Mouse (Mus musculus) MEL (cell line): Measurements from ENCODE around the gene Cep131. TPM values are rescaled to one million over a fixed set of nuclear protein-coding genes. Genes with fewer than 3 reads are reported as not detected.

Source experiments
- DNase-seq: peaks from one replicate; pipeline ENCODE4 v3.0.0; 2011; ENCODE audit warnings: low read depth, low spot score
- H3K27ac ChIP-seq: 2 replicates; pipeline ENCODE4 v1.5.1; 2012; ENCODE audit warnings: low read depth, mild to moderate bottlenecking, control low read depth, low read length, moderate library complexity; ENCODE audit not compliant: control insufficient read depth
- H3K27me3 ChIP-seq, 2 experiments: fragments of 150-350 bp in 1 of 2; sonication (generic) in 1 of 2; 2 replicates each; pipeline ENCODE4 v1.6.1; 2012; ENCODE audit warnings: low read length in 2 of 2, mild to moderate bottlenecking in 2 of 2, improper control_type of control experiment in 1 of 2, moderate library complexity in 1 of 2; ENCODE audit not compliant: insufficient read depth in 2 of 2, control insufficient read depth in 1 of 2
- H3K36me3 ChIP-seq, 2 experiments: 2 replicates each; pipeline ENCODE4 v1.6.1; 2012 to 2014; ENCODE audit warnings: low read length in 2 of 2, improper control_type of control experiment in 1 of 2, inconsistent platforms in 1 of 2, mild to moderate bottlenecking in 1 of 2; ENCODE audit not compliant: insufficient read depth in 2 of 2, control insufficient read depth in 1 of 2
- H3K4me1 ChIP-seq, 2 experiments: fragments of 150-350 bp in 1 of 2; sonication (generic) in 1 of 2; 2 replicates each; pipeline ENCODE4 v1.6.1; 2012; ENCODE audit warnings: low read length in 2 of 2, improper control_type of control experiment in 1 of 2, mild to moderate bottlenecking in 1 of 2; ENCODE audit not compliant: insufficient read depth in 2 of 2, control insufficient read depth in 1 of 2
- H3K4me3 ChIP-seq, 2 experiments: fragments of 150-350 bp in 1 of 2; sonication (generic) in 1 of 2; 2 replicates each; pipeline ENCODE4 v1.5.1; 2012; ENCODE audit warnings: low read depth in 2 of 2, low read length in 2 of 2, mild to moderate bottlenecking in 2 of 2, moderate library complexity in 2 of 2, control low read depth in 1 of 2, improper control_type of control experiment in 1 of 2; ENCODE audit not compliant: control insufficient read depth in 1 of 2, insufficient read depth in 1 of 2
- H3K79me2 ChIP-seq: 2 replicates; pipeline ENCODE4 v1.6.1; 2012; ENCODE audit warnings: mild to moderate bottlenecking, low read length, moderate library complexity; ENCODE audit not compliant: control insufficient read depth, poor library complexity, insufficient read depth
- H3K9ac ChIP-seq: 2 replicates; pipeline ENCODE4 v1.6.1; 2012; ENCODE audit warnings: low read depth, mild to moderate bottlenecking, control low read depth, low read length, moderate library complexity; ENCODE audit not compliant: control insufficient read depth, poor library complexity, severe bottlenecking
- H3K9me3 ChIP-seq: fragments of 150-350 bp; sonication (generic); replicated peaks from 2 replicates; pipeline ENCODE4 v1.6.1; 2012; ENCODE audit warnings: mild to moderate bottlenecking, low read length, improper control_type of control experiment, moderate library complexity; ENCODE audit not compliant: insufficient read depth
- CHD2 ChIP-seq: IDR thresholded peaks from 2 replicates; pipeline ENCODE4 v1.6.1; 2011; ENCODE audit warnings: low read length, improper control_type of control experiment
- CTCF ChIP-seq, 3 experiments: IDR thresholded peaks in 2 of 3; conservative IDR thresholded peaks in 1 of 3; 2 replicates each; pipeline ENCODE4 v1.5.1; 2011 to 2012; ENCODE audit warnings: low read length in 3 of 3, low read depth in 2 of 3, mild to moderate bottlenecking in 2 of 3, improper control_type of control experiment in 1 of 3, inconsistent platforms in 1 of 3, mixed read lengths in 1 of 3, moderate library complexity in 1 of 3; ENCODE audit not compliant: control insufficient read depth in 1 of 3, insufficient read depth in 1 of 3, poor library complexity in 1 of 3, severe bottlenecking in 1 of 3
- E2F4 ChIP-seq: IDR thresholded peaks from 2 replicates; pipeline ENCODE4 v1.6.1; 2011; ENCODE audit warnings: low read depth, low read length, improper control_type of control experiment, borderline replicate concordance
- ELF1 ChIP-seq: IDR thresholded peaks from 2 replicates; pipeline ENCODE4 v1.6.1; 2014; ENCODE audit warnings: low read depth, mild to moderate bottlenecking, inconsistent platforms, low read length, improper control_type of control experiment, moderate library complexity
- EP300 ChIP-seq, 2 experiments: IDR thresholded peaks; 2 replicates each; pipeline ENCODE4 v1.6.1; 2011; ENCODE audit warnings: improper control_type of control experiment in 2 of 2, low read length in 2 of 2, low read depth in 1 of 2, mild to moderate bottlenecking in 1 of 2
- GABPA ChIP-seq: IDR thresholded peaks from 2 replicates; pipeline ENCODE4 v1.6.1; 2012; ENCODE audit warnings: low read depth, mild to moderate bottlenecking, inconsistent platforms, low read length, improper control_type of control experiment, moderate library complexity
- GATA1 ChIP-seq: IDR thresholded peaks from 2 replicates; pipeline ENCODE4 v1.6.1; 2011; ENCODE audit warnings: low read depth, low read length, improper control_type of control experiment
- HCFC1 ChIP-seq: IDR thresholded peaks from 2 replicates; pipeline ENCODE4 v1.6.1; 2012; ENCODE audit warnings: low read depth, mild to moderate bottlenecking, inconsistent platforms, low read length, improper control_type of control experiment, moderate library complexity
- MAZ ChIP-seq: IDR thresholded peaks from 2 replicates; pipeline ENCODE4 v1.6.1; 2012; ENCODE audit warnings: low read depth, mild to moderate bottlenecking, inconsistent platforms, low read length, improper control_type of control experiment
- MXI1 ChIP-seq: IDR thresholded peaks from 2 replicates; pipeline ENCODE4 v1.6.1; 2011; ENCODE audit warnings: mild to moderate bottlenecking, low read depth, low read length, improper control_type of control experiment
- MYC ChIP-seq: IDR thresholded peaks from 2 replicates; pipeline ENCODE4 v1.6.1; 2011; ENCODE audit warnings: low read depth, mild to moderate bottlenecking, low read length, improper control_type of control experiment, moderate library complexity
- NELFE ChIP-seq: IDR thresholded peaks from 2 replicates; pipeline ENCODE4 v1.6.1; 2011; ENCODE audit warnings: low read depth, low read length, improper control_type of control experiment
- NRF1 ChIP-seq: IDR thresholded peaks from 2 replicates; pipeline ENCODE4 v1.6.1; 2014; ENCODE audit warnings: low read depth, mild to moderate bottlenecking, inconsistent platforms, low read length, improper control_type of control experiment, moderate library complexity; ENCODE audit not compliant: poor library complexity, insufficient read depth, severe bottlenecking
- POLR2A ChIP-seq, 2 experiments: IDR thresholded peaks; 2 replicates each; pipeline ENCODE4 v1.6.1; 2011 to 2012; ENCODE audit warnings: low read length in 2 of 2, mild to moderate bottlenecking in 2 of 2, control low read depth in 1 of 2, improper control_type of control experiment in 1 of 2, low read depth in 1 of 2, moderate library complexity in 1 of 2; ENCODE audit not compliant: control insufficient read depth in 1 of 2, insufficient read depth in 1 of 2, poor library complexity in 1 of 2
- POLR2AphosphoS2 ChIP-seq: IDR thresholded peaks from 2 replicates; pipeline ENCODE4 v1.6.1; 2011; ENCODE audit warnings: low read length, improper control_type of control experiment
- RCOR1 ChIP-seq: IDR thresholded peaks from 2 replicates; pipeline ENCODE4 v1.6.1; 2012; ENCODE audit warnings: low read depth, mild to moderate bottlenecking, inconsistent platforms, low read length, improper control_type of control experiment
- SIN3A ChIP-seq: IDR thresholded peaks from 2 replicates; pipeline ENCODE4 v1.6.1; 2012; ENCODE audit warnings: low read length, improper control_type of control experiment, inconsistent platforms
- SMC3 ChIP-seq: IDR thresholded peaks from 2 replicates; pipeline ENCODE4 v1.6.1; 2011; ENCODE audit warnings: low read depth, low read length, improper control_type of control experiment
- TBP ChIP-seq: IDR thresholded peaks from 2 replicates; pipeline ENCODE4 v1.8.0; 2011; ENCODE audit warnings: low read depth, low read length, improper control_type of control experiment
- TCF12 ChIP-seq: IDR thresholded peaks from 2 replicates; pipeline ENCODE4 v1.6.1; 2014; ENCODE audit warnings: low read depth, mild to moderate bottlenecking, inconsistent platforms, low read length, improper control_type of control experiment, moderate library complexity
- ZMIZ1 ChIP-seq: IDR thresholded peaks from 2 replicates; pipeline ENCODE4 v1.6.1; 2012; ENCODE audit warnings: low read depth, mild to moderate bottlenecking, inconsistent platforms, low read length, improper control_type of control experiment, moderate library complexity
- ZNF384 ChIP-seq: IDR thresholded peaks from 2 replicates; pipeline ENCODE4 v1.6.1; 2012; ENCODE audit warnings: low read depth, mild to moderate bottlenecking, inconsistent platforms, low read length, improper control_type of control experiment
- polyA plus RNA-seq, 2 experiments: library from polyadenylated mRNA; stranded (reverse) in 1 of 2; unstranded in 1 of 2; fragments of >175 nt in 1 of 2; fragments of >200 nt in 1 of 2; gene quantifications; 2 replicates each; pipeline versions ENCODE4 v1.2.1 to v1.2.4; 2012; ENCODE audit warnings: low replicate concordance in 2 of 2, low read depth in 1 of 2; ENCODE audit not compliant: insufficient read length in 2 of 2, insufficient read depth in 1 of 2, missing spikeins in 1 of 2
- total RNA-seq: library from RNA; depleted of rRNA; stranded (reverse); fragments of 300-350 nt; gene quantifications from 2 replicates; pipeline ENCODE4 v1.2.3, GENCODE M21; 2012; rRNA removed

Gene Cep131
- total RNA-seq: 17.6 and 21.6 TPM in 2 replicates
- 10 to 100 TPM in 1 of 2 experiments, not detected in 1; 26.6 TPM for polyA plus RNA-seq

DNA sequence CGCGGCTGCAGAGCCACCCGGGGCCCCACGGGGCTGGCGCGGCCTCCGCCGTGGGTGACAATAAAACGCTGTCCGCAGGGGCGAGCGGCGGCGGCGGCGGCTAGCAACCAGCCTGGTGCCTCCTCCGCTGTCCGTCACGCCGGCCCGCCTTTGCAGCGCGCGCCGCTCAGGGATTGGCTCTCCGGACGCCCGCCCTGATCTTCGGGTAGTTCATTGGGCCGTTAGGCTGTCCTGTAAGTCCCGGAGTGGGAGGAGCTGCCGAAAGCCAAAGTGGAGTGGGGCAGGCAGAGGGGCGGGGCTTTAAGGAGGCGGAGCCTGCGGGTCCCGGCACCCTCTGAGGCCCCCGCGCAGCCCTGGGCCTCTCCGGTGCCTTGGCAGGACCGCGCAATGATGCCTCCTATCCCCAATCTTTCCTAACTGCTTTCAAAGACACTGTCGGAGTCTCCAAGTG, at the start of gene Cep131:
Cep131 (minus strand) TSS at position 126 of the 451 bp plus-strand sequence.
- H3K27ac ChIP-seq: peak within 1 kb of the TSS; percentile 63
- TF ChIP-seq E2F4 (no peak), HCFC1 (no peak), ZMIZ1 (peak; percentile 73; the same call in 1 of the 2 replicates), NRF1 (peak; percentile 62), GATA1 (no peak), POLR2A (IDR thresholded peaks at IDR 0.05; ENCODE audit: control insufficient read depth in 1 of 2, insufficient read depth in 1 of 2, low read depth in 1 of 2, low read length in 2 of 2, poor library complexity in 1 of 2) (peak; percentile 47 to 91; a peak in 3 of 4 replicates), MXI1 (peak; percentile 39; the same call in 1 of the 2 replicates), NELFE (peak; percentile 85), CHD2 (peak; percentile 57; the same call in 1 of the 2 replicates), SIN3A (peak; percentile 19; the same call in 1 of the 2 replicates), POLR2AphosphoS2 (peak; percentile 54; the same call in 1 of the 2 replicates), EP300 (IDR thresholded peaks at IDR 0.05; ENCODE audit: low read depth in 1 of 2, low read length in 2 of 2) (no peak), ZNF384 (no peak), MAZ (peak; percentile 81), RCOR1 (no peak), TCF12 (peak; percentile 39; the same call in 1 of the 2 replicates), ELF1 (0 out of 2 replicates have a peak, but pooled peaks have one; percentile 22)
- H3K9me3 ChIP-seq: no peaks in the 10 kb centered on the region

DNA sequence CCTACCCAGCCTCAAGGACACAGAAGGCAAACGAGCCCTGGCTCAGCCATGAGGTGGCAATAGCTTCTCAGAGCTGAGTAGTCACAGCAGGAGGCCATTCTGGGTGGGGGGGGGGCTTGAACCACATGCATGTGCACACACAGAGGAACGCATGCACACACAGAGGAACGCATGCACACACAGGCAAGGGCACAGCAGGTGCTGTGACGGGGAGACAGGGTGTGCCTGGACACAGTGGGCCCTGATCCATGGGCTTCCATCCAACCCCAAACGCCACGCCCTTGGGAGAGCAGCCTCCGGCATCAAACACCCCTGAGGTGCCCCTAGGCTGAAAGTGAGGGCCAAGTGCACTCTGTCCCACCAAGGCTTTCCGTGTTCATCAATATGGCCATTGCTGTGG, 49.6 kb upstream of the Cep131 start:
- H3K27me3 ChIP-seq: no peaks in the 10 kb centered on the region
- H3K36me3 ChIP-seq: peaks cover 12 to 35% of the 10 kb centered on the region in 2 experiments
- peak overlapping the region; percentile 43; the same call in 1 of the 2 replicates for H3K27ac ChIP-seq
- H3K9me3 ChIP-seq: no peaks in the 10 kb centered on the region
- H3K9ac ChIP-seq: no peak overlapping the region
- no peaks in the 10 kb centered on the region; the same call in 1 of the 2 replicates for H3K79me2 ChIP-seq
- TF ChIP-seq GATA1: no peak
- TF ChIP-seq NELFE: no peak
- TF ChIP-seq MYC: no peak
- TF ChIP-seq ELF1: no peak
- no peak for TF ChIP-seq SMC3
- no peak for TF ChIP-seq CTCF (IDR thresholded peaks at IDR 0.05 in 2 of 3, conservative IDR thresholded peaks at IDR 0.05 in 1 of 3; ENCODE audit: control insufficient read depth in 1 of 3, insufficient read depth in 1 of 3, low read depth in 2 of 3, low read length in 3 of 3, poor library complexity in 1 of 3, severe bottlenecking in 1 of 3)
- no peak for TF ChIP-seq GABPA
- TF ChIP-seq NRF1: no peak
- TF ChIP-seq TBP: no peak
- no peak for TF ChIP-seq POLR2AphosphoS2
- no peak for TF ChIP-seq E2F4
- TF ChIP-seq POLR2A (IDR thresholded peaks at IDR 0.05; ENCODE audit: control insufficient read depth in 1 of 2, insufficient read depth in 1 of 2, low read depth in 1 of 2, low read length in 2 of 2, poor library complexity in 1 of 2): no peak
- no peak for TF ChIP-seq MXI1
- peaks cover 22 to 42% of the 10 kb centered on the region in 2 experiments for H3K4me1 ChIP-seq
- H3K4me3 ChIP-seq: no peak overlapping the region
- no peak for DNase-seq

More for the DNA sequence above, at the start of gene Cep131:
- peaks cover 3% of the 10 kb centered on the region; the same call in 1 of the 2 replicates for H3K79me2 ChIP-seq
- peak; percentile 99 for DNase-seq
- no peaks in the 10 kb centered on the region; a peak in 1 of 4 replicates for H3K36me3 ChIP-seq
- H3K4me1 ChIP-seq: peaks cover 4 to 21% of the 10 kb centered on the region in 2 experiments; a peak in 3 of 4 replicates
- H3K4me3 ChIP-seq: peak within 1 kb of the TSS; percentile 72 to 89
- peak within 1 kb of the TSS; percentile 82 for H3K9ac ChIP-seq
- H3K27me3 ChIP-seq: no peaks in the 10 kb centered on the region
